Mouse (Mus musculus) hindbrain, embryonic 12.5 days (tissue): ENCODE results near the gene Cav3. TPM values are rescaled to one million over a fixed set of nuclear protein-coding genes. Genes with fewer than 3 reads are reported as not detected.

Source experiments
- ATAC-seq: fragments of 200-750 bp; cut with Nextera tagmentation; 2 replicates; pipeline ENCODE4 v1.8.0; 2017; ENCODE audit warnings: moderate TSS enrichment; ENCODE audit not compliant: low FRiP score
- H3K27ac ChIP-seq: fragments of 300-500 bp; sonication (generic); 2 replicates; pipeline ENCODE4 v1.5.1; 2016; ENCODE audit warnings: mild to moderate bottlenecking
- H3K27me3 ChIP-seq: fragments of 300-500 bp; sonication (generic); 2 replicates; pipeline ENCODE4 v1.6.1; 2016; ENCODE audit warnings: mild to moderate bottlenecking
- H3K36me3 ChIP-seq: fragments of 300-500 bp; sonication (generic); 2 replicates; pipeline ENCODE4 v1.6.1; 2016; ENCODE audit warnings: mild to moderate bottlenecking
- H3K4me1 ChIP-seq: fragments of 300-500 bp; sonication (generic); 2 replicates; pipeline ENCODE4 v1.6.1; 2016
- H3K4me2 ChIP-seq: fragments of 300-500 bp; sonication (generic); replicated peaks from 2 replicates; pipeline ENCODE4 v1.6.1; 2016; ENCODE audit warnings: mild to moderate bottlenecking
- H3K4me3 ChIP-seq: fragments of 300-500 bp; sonication (generic); 2 replicates; pipeline ENCODE4 v1.5.1; 2016; ENCODE audit warnings: mild to moderate bottlenecking
- H3K9ac ChIP-seq: fragments of 300-500 bp; sonication (generic); 2 replicates; pipeline ENCODE4 v1.6.1; 2016; ENCODE audit warnings: mild to moderate bottlenecking, moderate library complexity
- H3K9me3 ChIP-seq: fragments of 300-500 bp; sonication (generic); replicated peaks from 2 replicates; pipeline ENCODE4 v1.6.1; 2016; ENCODE audit warnings: mild to moderate bottlenecking
- WGBS: fragments of 180-500 bp; shearing (Covaris S2); methylation state at CpG from one replicate; pipeline ENCODE4 v1.1.7; 2016; 5-methylcytosine and 5-hydroxymethylcytosine counted together
- polyA plus RNA-seq: library from polyadenylated mRNA; unstranded; fragments of >200 nt; fragmentation: Nextera tagmentation; extraction: Ambion mirVana; gene quantifications from 2 replicates; pipeline ENCODE4 v1.2.1, GENCODE M21; 2016

Gene Cav3
- polyA plus RNA-seq, 1 experiment from 2014 or later: 0.61 TPM

DNA sequence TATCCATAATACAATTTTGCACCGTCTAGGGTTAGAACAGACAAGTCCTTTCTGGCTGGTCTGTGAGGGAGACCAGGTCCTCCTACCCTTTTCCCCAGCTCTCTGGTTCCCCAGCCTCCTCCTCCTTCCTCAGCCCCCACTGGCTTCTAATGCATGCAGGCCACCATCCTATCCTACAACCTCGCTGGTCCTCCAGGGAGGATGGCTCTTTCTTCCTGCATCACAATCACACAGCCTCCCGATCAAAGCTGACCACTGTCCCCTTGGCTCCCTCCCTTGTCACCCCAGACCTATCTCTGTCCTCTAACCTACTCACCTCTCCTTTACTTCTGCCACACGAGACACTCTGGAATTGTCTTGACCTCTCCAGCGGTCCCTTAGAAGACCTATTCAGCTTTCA is 28.7 kb downstream of the Cav3 start:
- no peaks in the 10 kb centered on the region for H3K36me3 ChIP-seq
- H3K9ac ChIP-seq: no peak overlapping the region
- WGBS: 74% methylated on average over 5 of the region's 5 CpGs
- no peak overlapping the region for H3K4me2 ChIP-seq
- H3K4me3 ChIP-seq: no peak overlapping the region
- H3K4me1 ChIP-seq: peaks cover 19% of the 10 kb centered on the region
- H3K27ac ChIP-seq: no peak overlapping the region
- no peak for ATAC-seq
- H3K27me3 ChIP-seq: peaks cover 76% of the 10 kb centered on the region
- H3K9me3 ChIP-seq: no peaks in the 10 kb centered on the region

DNA sequence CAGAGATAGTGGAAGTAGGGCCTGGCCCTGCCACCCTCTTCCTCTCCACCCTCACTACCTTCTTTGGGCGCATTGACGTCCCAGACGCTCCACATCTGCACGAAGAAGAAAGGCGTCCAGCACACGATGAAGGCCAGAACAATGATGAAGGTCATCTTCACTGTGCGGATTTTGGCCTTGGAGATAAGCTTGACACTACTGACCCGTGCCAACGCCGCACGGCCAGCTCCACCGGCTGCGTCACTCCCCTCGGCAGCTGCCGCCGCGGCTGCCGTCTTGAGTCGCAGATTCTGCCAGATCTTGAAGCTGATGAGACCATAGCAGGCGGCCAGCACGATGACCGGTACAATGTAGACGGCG is 29.5 kb downstream of the Cav3 start:
- H3K9ac ChIP-seq: 0 out of 2 replicates have a peak overlapping the region, but pooled peaks have one; percentile 2
- peak overlapping the region; percentile 31 for H3K4me3 ChIP-seq
- H3K4me2 ChIP-seq: peak overlapping the region; percentile 64
- no peaks in the 10 kb centered on the region for H3K36me3 ChIP-seq
- no peak overlapping the region for H3K27ac ChIP-seq
- peaks cover 19% of the 10 kb centered on the region for H3K4me1 ChIP-seq
- no peaks in the 10 kb centered on the region for H3K9me3 ChIP-seq
- no peak; the same call in 1 of the 2 replicates for ATAC-seq
- WGBS: 31% methylated on average over 24 of the region's 24 CpGs
- peaks cover 74% of the 10 kb centered on the region for H3K27me3 ChIP-seq

- H3K4me3 ChIP-seq: peak overlapping the region; percentile 31
- H3K4me2 ChIP-seq: peak overlapping the region; percentile 64
- H3K9me3 ChIP-seq: no peaks in the 10 kb centered on the region
- H3K27me3 ChIP-seq: peaks cover 74% of the 10 kb centered on the region
- WGBS: 5% methylated on average over 72 of the region's 72 CpGs
- H3K4me1 ChIP-seq: peaks cover 20% of the 10 kb centered on the region
- ATAC-seq: peak; percentile 32; the same call in 1 of the 2 replicates
- H3K36me3 ChIP-seq: no peaks in the 10 kb centered on the region
- no peak overlapping the region for H3K27ac ChIP-seq
- 0 out of 2 replicates have a peak overlapping the region, but pooled peaks have one; percentile 42 for H3K9ac ChIP-seq
Observed at GRCm38 (mm10) chr6:112489181-112489909, 30.0 kb downstream of the Cav3 start.

DNA sequence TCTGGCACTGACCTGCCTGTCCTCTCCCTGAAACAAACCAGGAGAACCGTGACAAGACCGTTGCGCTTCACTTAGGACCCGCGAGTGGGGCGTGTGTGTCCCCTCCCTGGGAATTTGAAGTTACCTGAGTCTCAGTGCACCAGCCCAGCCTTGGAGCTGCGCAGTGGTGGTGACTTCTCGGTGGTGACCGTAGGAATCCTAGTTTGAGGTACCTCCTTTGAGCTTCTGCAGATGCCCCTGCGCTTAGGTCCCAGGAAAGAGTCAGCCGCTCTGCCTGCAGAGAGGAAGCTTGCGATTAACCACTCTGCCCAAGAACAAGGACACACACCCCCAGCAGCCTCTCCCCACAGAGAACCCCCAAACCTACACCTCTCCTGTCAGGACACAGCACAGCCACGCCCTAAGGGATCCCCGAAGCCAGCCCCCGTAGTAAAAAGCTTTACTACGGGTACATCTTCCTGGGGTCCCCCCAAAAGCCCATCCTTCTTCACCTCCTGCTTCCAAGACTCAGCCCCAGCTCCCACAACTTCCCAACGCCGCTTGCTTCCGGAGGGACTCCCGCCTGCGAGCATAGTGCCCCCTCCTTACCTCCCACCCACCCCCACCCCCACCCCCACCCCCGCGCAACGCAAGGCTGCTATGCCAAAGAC is 30.7 kb downstream of the Cav3 start, which contains the start of gene Oxtr:
Gene Oxtr, minus strand, starts transcription at position 34 of the 650 bp plus-strand sequence.
- Histone ChIP-seq H3K27me3 (peaks cover 69% of the 10 kb centered on the region), H3K4me1 (peaks cover 22% of the 10 kb centered on the region), H3K9ac (peak within 1 kb of the TSS; percentile 42), H3K4me2 (peak within 1 kb of the TSS; percentile 64), H3K36me3 (no peaks in the 10 kb centered on the region), H3K27ac (no peak within 1 kb of the TSS), H3K9me3 (no peaks in the 10 kb centered on the region), H3K4me3 (peak within 1 kb of the TSS; percentile 31)
- WGBS: 11% methylated on average over 22 of the region's 24 CpGs
- ATAC-seq: peak; percentile 5; the same call in 1 of the 2 replicates

- Histone ChIP-seq H3K4me3 (peak overlapping the region; percentile 31), H3K9ac (peak overlapping the region; percentile 42), H3K36me3 (no peaks in the 10 kb centered on the region), H3K4me2 (peak overlapping the region; percentile 64), H3K4me1 (peaks cover 22% of the 10 kb centered on the region), H3K27ac (no peak overlapping the region), H3K27me3 (peaks cover 68% of the 10 kb centered on the region), H3K9me3 (no peaks in the 10 kb centered on the region)
- WGBS: 1% methylated on average over 35 of the region's 35 CpGs
- ATAC-seq: peak; percentile 62
Observed at GRCm38 (mm10) chr6:112490625-112491242, 31.4 kb downstream of the Cav3 start.

DNA sequence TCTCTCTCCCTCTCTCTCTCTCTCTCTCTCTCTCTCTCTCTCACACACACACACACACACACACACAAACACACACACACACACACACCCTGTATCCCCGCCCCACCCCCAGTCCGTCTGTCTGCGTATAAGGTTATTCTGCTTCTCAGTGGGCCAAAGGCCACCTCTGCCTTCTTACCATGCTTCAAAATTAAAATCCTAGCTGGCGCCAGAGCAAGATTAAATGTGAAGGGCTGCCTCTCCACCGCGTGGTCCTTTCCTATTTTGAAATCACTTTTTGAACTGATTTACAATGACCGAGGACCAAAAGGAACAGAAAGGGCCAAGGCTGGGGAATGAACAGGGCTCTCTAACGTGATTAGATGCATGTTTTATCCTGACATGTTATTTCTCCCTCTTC is 32.2 kb downstream of the Cav3 start:
- H3K36me3 ChIP-seq: no peaks in the 10 kb centered on the region
- H3K4me1 ChIP-seq: peaks cover 22% of the 10 kb centered on the region
- H3K27ac ChIP-seq: no peak overlapping the region
- H3K4me3 ChIP-seq: no peak overlapping the region
- no peaks in the 10 kb centered on the region for H3K9me3 ChIP-seq
- 80% methylated on average over 8 of the region's 8 CpGs for WGBS
- no peak overlapping the region for H3K4me2 ChIP-seq
- no peak for ATAC-seq
- H3K9ac ChIP-seq: no peak overlapping the region
- H3K27me3 ChIP-seq: peaks cover 66% of the 10 kb centered on the region

DNA sequence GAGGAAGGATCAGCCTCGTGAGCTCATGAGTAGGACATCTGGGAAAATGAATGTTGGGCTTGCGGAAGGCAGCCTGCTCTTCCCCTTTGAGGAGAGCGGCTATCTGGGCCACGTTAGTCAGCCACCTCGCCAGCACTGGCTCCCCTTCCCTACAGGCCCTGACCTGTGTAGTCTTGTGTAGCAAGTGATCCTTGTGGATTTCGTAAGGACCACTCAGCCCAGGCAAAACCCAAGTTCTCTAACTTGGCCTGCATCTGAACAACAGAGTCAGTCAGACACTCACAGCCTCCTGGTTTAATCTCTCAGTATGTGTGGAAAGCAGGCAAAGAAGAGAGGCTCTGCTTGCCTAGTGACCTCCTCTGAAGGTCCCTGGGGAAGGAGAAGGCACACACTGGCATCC is 33.4 kb downstream of the Cav3 start:
- WGBS: 86% methylated on average over 6 of the region's 6 CpGs
- Histone ChIP-seq H3K4me3 (no peak overlapping the region), H3K27me3 (peaks cover 55% of the 10 kb centered on the region), H3K36me3 (no peaks in the 10 kb centered on the region), H3K9me3 (no peaks in the 10 kb centered on the region), H3K4me2 (no peak overlapping the region), H3K27ac (no peak overlapping the region), H3K4me1 (peaks cover 22% of the 10 kb centered on the region), H3K9ac (no peak overlapping the region)
- no peak for ATAC-seq

DNA sequence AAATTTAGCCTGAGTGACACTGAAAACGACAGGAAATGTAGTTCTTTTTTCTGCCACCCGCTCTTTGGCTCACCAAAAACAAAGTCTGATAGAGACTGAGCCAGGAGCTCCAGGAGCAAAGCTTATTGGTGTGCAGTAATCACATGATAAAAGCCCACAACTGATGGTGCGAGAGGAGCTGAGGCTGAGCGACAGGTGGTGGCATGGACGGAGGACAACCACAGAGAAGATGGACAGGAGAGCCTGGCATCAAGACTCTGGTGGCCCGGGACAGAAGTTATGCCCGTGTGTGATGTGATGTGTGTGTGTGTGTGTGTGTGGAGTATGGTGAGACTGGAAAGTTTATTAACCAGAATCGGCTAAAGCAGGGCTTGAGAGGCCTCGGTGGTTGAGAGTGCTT is 34.1 kb downstream of the Cav3 start:
- no peak for ATAC-seq
- Histone ChIP-seq H3K4me2 (no peak overlapping the region), H3K9me3 (no peaks in the 10 kb centered on the region), H3K4me3 (no peak overlapping the region), H3K27ac (no peak overlapping the region), H3K36me3 (no peaks in the 10 kb centered on the region), H3K9ac (no peak overlapping the region), H3K27me3 (peaks cover 48% of the 10 kb centered on the region), H3K4me1 (peaks cover 22% of the 10 kb centered on the region)
- WGBS: 89% methylated on average over 9 of the region's 9 CpGs

GRCm38 (mm10) chr6:112494620-112495081 is 35.3 kb downstream of the Cav3 start:
- 57% methylated on average over 10 of the region's 10 CpGs for WGBS
- Histone ChIP-seq H3K27ac (no peak overlapping the region), H3K36me3 (no peaks in the 10 kb centered on the region), H3K9ac (no peak overlapping the region), H3K4me2 (no peak overlapping the region), H3K4me3 (no peak overlapping the region), H3K4me1 (peaks cover 13% of the 10 kb centered on the region), H3K9me3 (no peaks in the 10 kb centered on the region), H3K27me3 (peaks cover 35% of the 10 kb centered on the region)
- ATAC-seq: no peak

- Histone ChIP-seq H3K9me3 (no peaks in the 10 kb centered on the region), H3K36me3 (no peaks in the 10 kb centered on the region), H3K4me2 (no peak overlapping the region), H3K4me3 (no peak overlapping the region), H3K9ac (no peak overlapping the region), H3K27me3 (peaks cover 29% of the 10 kb centered on the region), H3K4me1 (peaks cover 9% of the 10 kb centered on the region), H3K27ac (no peak overlapping the region)
- no peak for ATAC-seq
- 47% methylated on average over 4 of the region's 4 CpGs for WGBS
Observed at GRCm38 (mm10) chr6:112495219-112495618, 35.9 kb downstream of the Cav3 start.

GRCm38 (mm10) chr6:112496291-112497060 is 37.2 kb downstream of the Cav3 start:
- H3K9me3 ChIP-seq: no peaks in the 10 kb centered on the region
- H3K4me2 ChIP-seq: no peak overlapping the region
- 72% methylated on average over 8 of the region's 8 CpGs for WGBS
- H3K27me3 ChIP-seq: peaks cover 21% of the 10 kb centered on the region
- no peak overlapping the region for H3K4me3 ChIP-seq
- no peaks in the 10 kb centered on the region for H3K36me3 ChIP-seq
- no peak for ATAC-seq
- no peak overlapping the region for H3K27ac ChIP-seq
- no peak overlapping the region for H3K9ac ChIP-seq
- peaks cover 3% of the 10 kb centered on the region; the same call in 1 of the 2 replicates for H3K4me1 ChIP-seq

GRCm38 (mm10) chr6:112497456-112497855 is 38.2 kb downstream of the Cav3 start:
- Histone ChIP-seq H3K4me1 (peaks cover 3% of the 10 kb centered on the region; the same call in 1 of the 2 replicates), H3K27ac (no peak overlapping the region), H3K4me3 (no peak overlapping the region), H3K9ac (no peak overlapping the region), H3K4me2 (no peak overlapping the region), H3K36me3 (no peaks in the 10 kb centered on the region), H3K27me3 (peaks cover 11% of the 10 kb centered on the region), H3K9me3 (no peaks in the 10 kb centered on the region)
- WGBS: 86% methylated on average over 2 of the region's 2 CpGs
- no peak for ATAC-seq
